Mouse (Mus musculus) brain, embryonic 14.5 days (tissue): Measurements from ENCODE around the gene Slc5a2. TPM values are rescaled to one million over a fixed set of nuclear protein-coding genes. Genes with fewer than 3 reads are reported as not detected.

Experiments used
- DNase-seq: peaks from one replicate; pipeline ENCODE4 v3.0.0-alpha.2; 2011; ENCODE audit warnings: low read depth
- CTCF ChIP-seq: fragments of 200-500 bp; IDR thresholded peaks from 2 replicates; pipeline ENCODE4 v1.5.1; 2012; ENCODE audit warnings: inconsistent platforms, mild to moderate bottlenecking, moderate library complexity, borderline replicate concordance; ENCODE audit not compliant: insufficient read depth, insufficient read length; ENCODE audit errors: extremely low read depth
- POLR2A ChIP-seq: fragments of 200-500 bp; IDR thresholded peaks from 2 replicates; pipeline ENCODE4 v1.6.1; 2012; ENCODE audit warnings: mild to moderate bottlenecking, inconsistent platforms, borderline replicate concordance; ENCODE audit not compliant: poor library complexity, insufficient read depth, insufficient read length, severe bottlenecking; ENCODE audit errors: extremely low read depth
- polyA plus RNA-seq: library from polyadenylated mRNA; depleted of rRNA; stranded (reverse); fragments of >200 nt; gene quantifications from 2 replicates; pipeline ENCODE4 v1.2.3, GENCODE M21; 2012

Gene Slc5a2
- polyA plus RNA-seq, 1 experiment = 0.04 TPM

- TF ChIP-seq POLR2A (no peak), CTCF (no peak)
- no peak for DNase-seq
Measured at GRCm38 (mm10) chr7:128285060-128285459, 19.6 kb downstream of the Slc5a2 start.

DNA sequence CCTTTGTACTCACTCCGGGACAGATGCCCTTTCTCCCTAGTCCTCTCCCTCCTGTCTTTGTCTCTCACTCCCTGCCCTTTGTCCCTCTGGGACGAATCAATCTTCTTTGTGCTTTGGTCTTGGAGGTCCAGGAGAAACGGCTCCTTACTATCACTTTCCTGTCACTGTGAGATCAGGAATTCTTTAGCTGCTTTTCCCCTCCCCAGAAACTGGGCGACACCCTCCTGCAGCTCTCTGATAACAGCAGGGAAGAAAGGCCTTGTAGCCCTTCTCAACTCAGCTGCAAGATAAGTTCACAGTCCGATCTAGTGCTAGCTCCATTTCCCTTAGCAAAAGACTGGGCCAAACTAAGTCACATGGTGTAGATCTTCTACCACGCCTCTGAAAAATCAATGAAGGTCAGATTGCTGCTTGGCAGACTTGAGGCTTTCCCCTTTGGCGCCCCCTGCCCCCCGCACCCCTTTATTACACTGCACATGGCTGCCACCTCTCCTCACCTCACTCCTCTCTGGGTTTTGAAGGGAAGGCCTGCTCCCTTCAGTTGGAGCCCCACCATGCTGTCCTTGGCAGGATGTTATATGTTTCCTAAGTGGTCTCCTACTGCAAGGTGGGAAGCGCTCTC is 23.6 kb downstream of the Slc5a2 start:
- DNase-seq = peak; percentile 46
- TF ChIP-seq CTCF = peak; percentile 50
- TF ChIP-seq POLR2A = no peak

- DNase-seq = no peak
- no peak for TF ChIP-seq CTCF
- no peak for TF ChIP-seq POLR2A
Measured at GRCm38 (mm10) chr7:128294785-128295184, 29.3 kb downstream of the Slc5a2 start.

- no peak for DNase-seq
- TF ChIP-seq CTCF = no peak
- no peak for TF ChIP-seq POLR2A
Measured at GRCm38 (mm10) chr7:128296514-128296913, 31.1 kb downstream of the Slc5a2 start.

DNA sequence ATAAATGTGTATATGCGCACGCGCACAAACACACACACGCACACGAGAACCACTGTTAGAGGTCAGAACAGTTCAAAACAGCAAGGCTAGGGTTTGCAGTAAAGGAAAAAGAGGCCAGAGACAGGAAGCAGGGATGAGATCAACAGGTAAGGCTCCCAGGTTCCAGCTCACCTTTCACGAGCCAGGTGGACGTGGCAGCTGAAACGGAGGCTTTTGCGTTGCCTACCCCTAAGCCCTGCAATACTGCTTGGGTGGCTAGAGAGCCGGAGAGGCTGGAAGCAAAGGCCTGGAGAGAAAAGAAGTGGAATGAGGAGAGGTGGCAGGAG is 31.8 kb downstream of the Slc5a2 start:
- TF ChIP-seq CTCF = no peak
- no peak for TF ChIP-seq POLR2A
- no peak for DNase-seq

DNA sequence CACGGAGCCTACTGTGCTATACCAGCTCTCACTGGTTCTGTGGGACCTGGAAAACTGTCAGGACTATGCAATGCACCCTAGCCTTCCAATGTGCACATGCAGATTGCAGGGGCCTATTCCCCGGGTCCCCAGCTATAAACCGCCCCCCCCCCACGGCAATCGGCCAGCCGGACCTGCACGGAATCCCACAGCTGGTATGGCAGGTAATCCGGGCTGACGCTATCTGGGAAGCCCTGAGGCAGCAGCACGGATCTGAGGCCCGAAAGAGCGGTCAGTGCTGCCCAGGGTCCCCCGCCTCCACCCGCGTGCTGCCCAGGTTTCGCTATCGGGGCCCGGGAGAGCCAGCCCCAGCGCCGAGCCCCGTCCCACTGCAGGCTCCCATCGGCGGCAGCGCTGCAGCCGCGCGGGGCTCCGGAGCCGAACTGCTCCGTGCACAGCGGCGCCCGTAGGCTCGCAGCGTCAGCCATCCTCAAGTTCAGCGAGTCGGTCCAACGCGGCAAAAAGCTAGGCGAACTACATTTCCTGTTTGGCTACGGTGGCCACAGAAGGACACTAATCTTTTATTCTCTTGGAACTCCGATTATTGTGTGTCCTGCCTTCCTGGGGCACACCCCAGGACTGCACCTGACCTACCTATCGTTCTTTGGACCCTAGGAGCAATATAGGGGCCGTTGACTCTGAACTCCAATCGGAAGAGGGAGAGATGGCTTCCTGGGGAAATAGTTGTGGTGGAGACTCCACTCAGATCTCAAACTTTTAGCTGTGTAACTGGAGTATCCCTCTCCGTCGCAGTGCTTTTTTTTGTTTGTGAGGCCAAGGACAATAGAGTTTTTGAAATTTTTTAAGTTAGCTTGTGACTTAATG is 32.4 kb downstream of the Slc5a2 start, which contains the start of gene BC017158:
BC017158 (minus strand) TSS at position 554 of the 864 bp plus-strand sequence.
- DNase-seq = peak; percentile 89
- 0 out of 2 replicates have a peak, but pooled peaks have one; percentile 10 for TF ChIP-seq POLR2A
- no peak for TF ChIP-seq CTCF

GRCm38 (mm10) chr7:128298481-128299342 is 33.3 kb downstream of the Slc5a2 start:
- no peak for TF ChIP-seq CTCF
- no peak for TF ChIP-seq POLR2A
- peak; percentile 90 for DNase-seq

DNA sequence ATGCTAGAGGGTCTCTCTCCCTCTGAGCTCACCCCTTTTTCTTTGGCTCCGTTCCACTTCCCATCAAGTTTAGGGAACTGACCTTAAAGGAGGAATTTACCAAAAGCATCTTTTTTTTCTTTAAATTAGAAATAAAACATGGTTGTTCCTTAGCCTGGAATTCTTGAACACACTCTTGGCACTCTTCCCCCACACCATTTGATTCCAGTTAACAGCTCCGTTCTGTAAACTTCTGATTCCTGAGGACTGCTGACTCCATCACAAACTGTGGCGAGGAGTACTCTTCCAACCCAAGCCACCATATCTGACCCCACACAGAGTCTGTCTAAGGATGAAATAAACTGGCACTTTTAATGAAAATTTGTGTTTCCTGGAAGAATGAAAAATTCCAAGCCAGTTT is 35.5 kb downstream of the Slc5a2 start:
- no peak for DNase-seq
- no peak for TF ChIP-seq CTCF
- no peak for TF ChIP-seq POLR2A

GRCm38 (mm10) chr7:128302151-128302550 is 36.7 kb downstream of the Slc5a2 start:
- DNase-seq = no peak
- TF ChIP-seq POLR2A (no peak), CTCF (no peak)

DNA sequence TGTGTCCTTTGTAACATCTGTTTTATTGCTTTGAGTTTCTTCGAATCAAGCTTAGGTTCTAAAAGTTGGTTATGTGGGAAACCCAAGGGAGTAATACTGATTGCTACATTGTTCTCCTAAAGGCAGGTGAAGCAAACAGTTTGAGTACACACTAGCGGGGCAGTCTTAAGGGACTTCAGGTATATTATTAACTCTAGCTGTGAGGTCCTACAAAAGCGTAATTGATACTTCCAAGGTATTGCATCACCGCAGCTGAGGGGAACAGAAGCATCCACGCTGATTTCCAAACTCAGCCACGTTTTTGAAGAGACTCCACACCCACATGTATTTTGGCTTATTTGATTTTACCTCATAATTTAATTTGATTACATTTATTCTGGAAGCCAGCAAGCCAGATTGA is 38.7 kb downstream of the Slc5a2 start:
- no peak for DNase-seq
- TF ChIP-seq CTCF (no peak), POLR2A (no peak)

- TF ChIP-seq CTCF (peak; percentile 68), POLR2A (no peak)
- DNase-seq = peak; percentile 83
Measured at GRCm38 (mm10) chr7:128304907-128305306, 39.5 kb downstream of the Slc5a2 start.

- DNase-seq = no peak
Measured at GRCm38 (mm10) chr7:128307851-128308250, 42.4 kb downstream of the Slc5a2 start.

More at GRCm38 (mm10) chr7:128307851-128308250, 42.4 kb downstream of the Slc5a2 start:
- TF ChIP-seq CTCF (no peak), POLR2A (no peak)
